Mouse (Mus musculus): ENCODE results near the gene Trio. TPM values are rescaled to one million over a fixed set of nuclear protein-coding genes. Genes with fewer than 3 reads are reported as not detected.

The Trio gene
- polyA plus RNA-seq, 1 experiment = 18.0 TPM

- Histone ChIP-seq H3K27ac (replicated peaks; ENCODE audit: low read depth, low read length) (no peak overlapping the region), H3K4me1 (ENCODE audit: control insufficient read depth, insufficient read depth, insufficient read length, low read length) (peaks cover 34% of the 10 kb centered on the region), H3K4me3 (ENCODE audit: insufficient read depth, low read depth, low read length) (no peak overlapping the region)
Observed at GRCm38 (mm10) chr15:27957867-27958266, 67.8 kb downstream of the Trio start.

- H3K4me3 ChIP-seq (ENCODE audit: insufficient read depth, low read depth, low read length) = no peak overlapping the region
- H3K27ac ChIP-seq (replicated peaks; ENCODE audit: low read depth, low read length) = no peak overlapping the region
- H3K4me1 ChIP-seq (ENCODE audit: control insufficient read depth, insufficient read depth, insufficient read length, low read length) = peaks cover 24% of the 10 kb centered on the region
Observed at GRCm38 (mm10) chr15:27955614-27956013, 70.0 kb downstream of the Trio start.

DNA sequence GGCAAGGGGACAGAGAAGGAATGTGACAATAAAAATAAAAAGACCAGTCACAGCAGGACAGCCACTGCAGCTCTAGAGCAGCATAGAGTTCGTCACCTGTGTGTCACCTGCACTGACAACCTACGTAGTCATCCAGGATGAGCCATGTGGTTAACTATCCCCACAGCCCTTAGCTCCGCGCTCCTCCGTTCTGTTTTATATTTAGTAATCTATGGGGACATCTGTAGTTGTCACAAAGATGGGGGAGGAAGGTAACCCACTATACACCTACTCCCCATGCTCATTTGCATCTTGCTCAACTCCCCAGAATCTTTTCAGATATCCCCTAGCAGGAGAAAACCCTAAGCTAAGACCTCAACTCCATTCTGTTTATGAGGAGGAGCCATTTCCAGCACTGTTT is 71.3 kb downstream of the Trio start:
- Histone ChIP-seq H3K4me3 (ENCODE audit: insufficient read depth, low read depth, low read length) (no peak overlapping the region), H3K27ac (replicated peaks; ENCODE audit: low read depth, low read length) (no peak overlapping the region), H3K4me1 (ENCODE audit: control insufficient read depth, insufficient read depth, insufficient read length, low read length) (peaks cover 17% of the 10 kb centered on the region)

DNA sequence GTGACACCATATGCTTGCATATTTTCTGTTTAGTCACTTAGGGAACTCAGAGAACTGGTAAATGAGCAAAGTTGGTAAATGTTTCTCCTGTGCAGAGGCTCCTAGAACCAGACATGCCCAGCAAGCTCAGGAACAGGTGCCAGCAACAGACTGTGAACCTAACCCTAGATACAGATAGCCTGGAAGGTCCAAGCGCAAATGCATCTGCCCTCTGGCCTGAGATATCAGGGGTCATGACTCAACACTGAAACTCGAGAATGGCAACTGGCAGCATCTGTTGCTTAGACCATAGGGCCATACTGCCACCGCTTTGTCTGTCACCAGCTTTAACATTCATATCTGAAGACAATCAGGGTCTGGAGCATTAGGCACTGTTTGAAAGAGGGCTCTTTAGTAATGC is 72.1 kb downstream of the Trio start:
- peaks cover 14% of the 10 kb centered on the region for H3K4me1 ChIP-seq (ENCODE audit: control insufficient read depth, insufficient read depth, insufficient read length, low read length)
- no peak overlapping the region for H3K4me3 ChIP-seq (ENCODE audit: insufficient read depth, low read depth, low read length)
- H3K27ac ChIP-seq (replicated peaks; ENCODE audit: low read depth, low read length) = no peak overlapping the region

GRCm38 (mm10) chr15:27951195-27951594 is 74.5 kb downstream of the Trio start:
- Histone ChIP-seq H3K4me3 (ENCODE audit: insufficient read depth, low read depth, low read length) (no peak overlapping the region), H3K27ac (replicated peaks; ENCODE audit: low read depth, low read length) (no peak overlapping the region), H3K4me1 (ENCODE audit: control insufficient read depth, insufficient read depth, insufficient read length, low read length) (peaks cover 6% of the 10 kb centered on the region)

GRCm38 (mm10) chr15:27949196-27949595 is 76.5 kb downstream of the Trio start:
- Histone ChIP-seq H3K4me3 (ENCODE audit: insufficient read depth, low read depth, low read length) (no peak overlapping the region), H3K4me1 (ENCODE audit: control insufficient read depth, insufficient read depth, insufficient read length, low read length) (peaks cover 2% of the 10 kb centered on the region), H3K27ac (replicated peaks; ENCODE audit: low read depth, low read length) (no peak overlapping the region)

DNA sequence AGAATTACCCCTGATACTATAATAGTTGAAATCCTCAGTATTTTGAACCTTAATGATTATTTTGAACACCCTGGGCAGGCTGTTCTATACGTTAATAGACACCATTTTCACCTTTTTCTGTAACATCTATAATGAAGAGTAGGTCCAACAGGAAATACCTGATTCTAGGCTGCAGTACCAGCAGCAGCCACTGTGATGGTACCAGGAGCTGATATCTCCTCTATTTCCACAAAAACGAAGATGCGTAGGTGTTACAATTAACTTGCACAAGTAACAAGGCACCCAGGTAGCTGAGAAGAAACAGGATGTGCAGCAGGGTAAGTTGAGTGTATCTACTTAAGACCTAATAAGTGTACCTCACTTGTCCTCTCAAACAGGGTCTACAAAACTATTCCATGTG is 77.8 kb downstream of the Trio start:
- H3K4me3 ChIP-seq (ENCODE audit: insufficient read depth, low read depth, low read length) = no peak overlapping the region
- no peak overlapping the region for H3K27ac ChIP-seq (replicated peaks; ENCODE audit: low read depth, low read length)
- H3K4me1 ChIP-seq (ENCODE audit: control insufficient read depth, insufficient read depth, insufficient read length, low read length) = peaks cover 5% of the 10 kb centered on the region

DNA sequence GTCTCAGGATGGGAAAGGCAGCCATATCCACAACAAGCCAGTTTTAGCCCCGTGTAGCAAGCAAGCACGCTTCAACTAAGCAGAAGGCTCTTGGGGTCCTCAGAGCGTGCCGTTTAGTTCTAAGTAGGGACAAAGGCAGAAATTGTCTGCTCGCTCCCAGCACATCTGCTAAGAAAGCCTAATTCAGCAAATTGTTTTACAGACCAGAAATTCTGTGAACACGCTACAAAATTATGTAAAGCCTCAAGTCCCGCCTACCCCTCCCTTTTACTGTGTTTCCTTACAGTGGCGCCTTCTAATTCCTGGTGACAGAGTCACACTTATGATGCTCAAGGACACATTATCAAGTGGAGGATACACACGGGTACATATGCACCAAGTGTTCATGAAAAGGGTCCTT is 80.1 kb downstream of the Trio start:
- Histone ChIP-seq H3K4me3 (ENCODE audit: insufficient read depth, low read depth, low read length) (no peak overlapping the region), H3K27ac (replicated peaks; ENCODE audit: low read depth, low read length) (no peak overlapping the region), H3K4me1 (ENCODE audit: control insufficient read depth, insufficient read depth, insufficient read length, low read length) (peaks cover 21% of the 10 kb centered on the region)

DNA sequence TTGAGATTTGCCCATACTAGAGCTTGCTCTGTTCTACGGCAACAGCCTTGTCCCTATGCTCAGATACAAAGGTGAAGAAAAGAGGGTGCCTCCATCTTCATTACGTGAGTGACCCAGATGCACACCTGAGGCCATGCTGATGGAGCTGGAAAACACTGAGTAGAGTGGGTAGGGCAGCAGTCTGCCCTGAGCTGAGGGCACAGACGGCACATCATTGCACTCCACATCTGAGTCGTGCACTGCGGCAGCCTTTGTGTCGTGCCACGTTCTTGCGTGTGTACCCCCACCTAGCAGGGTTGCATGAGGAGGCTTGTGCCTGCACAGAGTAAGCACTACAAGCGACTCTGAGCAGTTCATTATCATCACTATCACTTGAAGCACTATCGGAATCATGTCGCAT is 80.8 kb downstream of the Trio start:
- Histone ChIP-seq H3K27ac (replicated peaks; ENCODE audit: low read depth, low read length) (no peak overlapping the region), H3K4me1 (ENCODE audit: control insufficient read depth, insufficient read depth, insufficient read length, low read length) (peaks cover 22% of the 10 kb centered on the region), H3K4me3 (ENCODE audit: insufficient read depth, low read depth, low read length) (no peak overlapping the region)

GRCm38 (mm10) chr15:27943486-27944195 is 82.0 kb downstream of the Trio start:
- Histone ChIP-seq H3K4me3 (ENCODE audit: insufficient read depth, low read depth, low read length) (no peak overlapping the region), H3K4me1 (ENCODE audit: control insufficient read depth, insufficient read depth, insufficient read length, low read length) (peaks cover 26% of the 10 kb centered on the region), H3K27ac (replicated peaks; ENCODE audit: low read depth, low read length) (no peak overlapping the region)

GRCm38 (mm10) chr15:27942148-27942847 is 83.3 kb downstream of the Trio start:
- Histone ChIP-seq H3K4me1 (ENCODE audit: control insufficient read depth, insufficient read depth, insufficient read length, low read length) (peaks cover 32% of the 10 kb centered on the region), H3K4me3 (ENCODE audit: insufficient read depth, low read depth, low read length) (no peak overlapping the region), H3K27ac (replicated peaks; ENCODE audit: low read depth, low read length) (no peak overlapping the region)

DNA sequence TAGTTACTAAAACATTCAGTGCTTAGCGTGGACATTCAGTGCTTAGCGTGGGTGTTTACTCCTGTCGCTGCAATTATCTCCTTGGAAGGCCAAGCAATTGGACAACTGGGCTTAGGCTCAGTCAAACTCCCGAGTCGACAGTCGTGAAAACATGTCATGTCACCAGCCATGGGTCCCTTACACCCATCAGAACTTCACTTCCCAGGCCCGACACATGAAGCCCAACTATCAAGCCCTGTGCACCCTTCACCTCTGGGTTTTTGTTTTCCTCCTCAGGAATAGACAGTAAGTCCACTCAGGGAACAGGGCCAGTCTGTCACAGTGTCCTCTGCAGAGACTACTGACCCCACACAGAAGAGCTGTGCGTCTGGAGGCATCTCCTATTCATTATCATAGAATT is 84.2 kb downstream of the Trio start:
- peaks cover 35% of the 10 kb centered on the region for H3K4me1 ChIP-seq (ENCODE audit: control insufficient read depth, insufficient read depth, insufficient read length, low read length)
- H3K27ac ChIP-seq (replicated peaks; ENCODE audit: low read depth, low read length) = peak overlapping the region; percentile 37
- no peak overlapping the region for H3K4me3 ChIP-seq (ENCODE audit: insufficient read depth, low read depth, low read length)

GRCm38 (mm10) chr15:27941020-27941419 is 84.6 kb downstream of the Trio start:
- no peak overlapping the region for H3K4me3 ChIP-seq (ENCODE audit: insufficient read depth, low read depth, low read length)
- H3K4me1 ChIP-seq (ENCODE audit: control insufficient read depth, insufficient read depth, insufficient read length, low read length) = peaks cover 35% of the 10 kb centered on the region
- H3K27ac ChIP-seq (replicated peaks; ENCODE audit: low read depth, low read length) = peak overlapping the region; percentile 37; the same call in 1 of the 2 replicates

GRCm38 (mm10) chr15:27940032-27940431 is 85.6 kb downstream of the Trio start:
- Histone ChIP-seq H3K4me3 (ENCODE audit: insufficient read depth, low read depth, low read length) (no peak overlapping the region), H3K27ac (replicated peaks; ENCODE audit: low read depth, low read length) (no peak overlapping the region), H3K4me1 (ENCODE audit: control insufficient read depth, insufficient read depth, insufficient read length, low read length) (peaks cover 39% of the 10 kb centered on the region)

DNA sequence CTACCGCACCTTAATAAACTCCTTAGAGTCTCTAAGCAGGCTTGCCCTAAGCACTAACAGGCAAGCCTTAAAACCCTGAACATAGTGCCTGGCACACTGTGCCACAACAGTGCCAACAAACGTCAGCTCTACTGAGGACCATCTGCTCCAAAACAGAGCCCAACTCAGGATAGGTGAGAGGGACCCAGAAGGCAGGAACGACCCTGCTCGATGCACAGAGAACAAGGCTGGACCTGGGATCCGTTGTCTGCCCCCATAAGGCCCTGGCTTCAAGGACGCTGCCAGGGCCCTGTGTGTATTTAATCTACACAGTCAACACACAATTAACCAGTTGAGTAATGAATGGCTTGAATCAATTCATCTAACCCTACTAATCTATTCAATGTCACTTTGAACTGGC is 86.8 kb downstream of the Trio start:
- Histone ChIP-seq H3K27ac (replicated peaks; ENCODE audit: low read depth, low read length) (no peak overlapping the region), H3K4me3 (ENCODE audit: insufficient read depth, low read depth, low read length) (no peak overlapping the region), H3K4me1 (ENCODE audit: control insufficient read depth, insufficient read depth, insufficient read length, low read length) (peaks cover 39% of the 10 kb centered on the region)

All from brown adipose tissue, adult 24 weeks (tissue).